Mouse (Mus musculus) myocyte (in vitro differentiated cells): Measurements from ENCODE around the gene Bglap3. TPM values are rescaled to one million over a fixed set of nuclear protein-coding genes. Genes with fewer than 3 reads are reported as not detected.
"Not testable (repeated sequence)": the region's sequence is repeated elsewhere in the genome, so short reads cannot be mapped to it uniquely, and the experiment has no call there.

ENCODE experiments used
- H3K27me3 ChIP-seq: one replicate; pipeline ENCODE4 v1.6.1; 2011; ENCODE audit not compliant: control insufficient read depth, insufficient read depth, insufficient read length
- H3K36me3 ChIP-seq: one replicate; pipeline ENCODE4 v1.6.1; 2011; ENCODE audit not compliant: control insufficient read depth, insufficient read depth
- H3K4me2 ChIP-seq: one replicate; pipeline ENCODE4 v1.6.1; 2011; ENCODE audit warnings: low read depth, control low read depth
- H3K4me3 ChIP-seq: one replicate; pipeline ENCODE4 v1.5.1; 2011; ENCODE audit warnings: mild to moderate bottlenecking, control low read depth, moderate library complexity
- H3K79me2 ChIP-seq: one replicate; pipeline ENCODE4 v1.6.1; 2011; ENCODE audit not compliant: control insufficient read depth, insufficient read depth
- H3ac ChIP-seq: one replicate; pipeline ENCODE4 v1.6.1; 2011; ENCODE audit not compliant: control insufficient read depth, insufficient read length
- CEBPB ChIP-seq: IDR thresholded peaks from 2 replicates; pipeline ENCODE4 v1.6.1; 2011; ENCODE audit warnings: mild to moderate bottlenecking, moderate library complexity; ENCODE audit not compliant: poor library complexity, insufficient read depth, severe bottlenecking
- E2F4 ChIP-seq: IDR thresholded peaks from one replicate; pipeline ENCODE4 v1.6.1; 2011; ENCODE audit warnings: mild to moderate bottlenecking, control low read depth, moderate library complexity; ENCODE audit not compliant: insufficient read depth
- MAX ChIP-seq: IDR thresholded peaks from one replicate; pipeline ENCODE4 v1.6.1; 2011; ENCODE audit warnings: low read depth, mild to moderate bottlenecking, control low read depth
- MYOD1 ChIP-seq, 3 experiments: IDR thresholded peaks; one replicate each; pipeline ENCODE4 v1.6.1; 2011; ENCODE audit warnings: control low read depth in 2 of 3, low read depth in 2 of 3, mild to moderate bottlenecking in 2 of 3, moderate library complexity in 1 of 3; ENCODE audit not compliant: insufficient read length in 2 of 3, control insufficient read depth in 1 of 3
- MYOG ChIP-seq, 3 experiments: IDR thresholded peaks; one replicate each; pipeline ENCODE4 v1.6.1; 2011; ENCODE audit warnings: control low read depth in 2 of 3, low read depth in 2 of 3, mild to moderate bottlenecking in 2 of 3; ENCODE audit not compliant: insufficient read length in 2 of 3, control insufficient read depth in 1 of 3, insufficient read depth in 1 of 3
- POLR2A ChIP-seq: IDR thresholded peaks from one replicate; pipeline ENCODE4 v1.6.1; 2011; ENCODE audit warnings: low read depth, mild to moderate bottlenecking, control low read depth, moderate library complexity; ENCODE audit not compliant: insufficient read length
- POLR2AphosphoS2 ChIP-seq: IDR thresholded peaks from one replicate; pipeline ENCODE4 v1.6.1; 2011; ENCODE audit warnings: low read depth, control low read depth; ENCODE audit not compliant: insufficient read length
- REST ChIP-seq: IDR thresholded peaks from one replicate; pipeline ENCODE4 v1.6.1; 2011; ENCODE audit warnings: mild to moderate bottlenecking, control low read depth, moderate library complexity; ENCODE audit not compliant: insufficient read depth, insufficient read length
- SRF ChIP-seq: IDR thresholded peaks from one replicate; pipeline ENCODE4 v1.6.1; 2011; ENCODE audit warnings: low read depth; ENCODE audit not compliant: control insufficient read depth, insufficient read length
- TCF12 ChIP-seq: IDR thresholded peaks from one replicate; pipeline ENCODE4 v1.6.1; 2011; ENCODE audit warnings: mild to moderate bottlenecking, control low read depth; ENCODE audit not compliant: poor library complexity, insufficient read depth, severe bottlenecking
- TCF3 ChIP-seq: IDR thresholded peaks from one replicate; pipeline ENCODE4 v1.6.1; 2011; ENCODE audit warnings: low read depth, control low read depth; ENCODE audit not compliant: insufficient read length
- USF1 ChIP-seq: IDR thresholded peaks from one replicate; pipeline ENCODE4 v1.6.1; 2011; ENCODE audit warnings: low read depth, mild to moderate bottlenecking, control low read depth, moderate library complexity
- polyA plus RNA-seq: library from polyadenylated mRNA; unstranded; fragments of >200 nt; fragmentation: generic; extraction: Trizol; gene quantifications from one replicate; pipeline ENCODE4 v1.2.1, GENCODE M21; 2012; ENCODE audit warnings: missing spikeins

The Bglap3 gene
- polyA plus RNA-seq, 1 experiment = 0.95 TPM

GRCm38 (mm10) chr3:88367517-88367916 is 5.0 kb downstream of the Bglap3 start:
- H3K4me2 ChIP-seq, H3K4me3 ChIP-seq, H3ac ChIP-seq, H3K27me3 ChIP-seq, H3K36me3 ChIP-seq, H3K79me2 ChIP-seq: not testable (repeated sequence)

GRCm38 (mm10) chr3:88366830-88367428 is 5.6 kb downstream of the Bglap3 start:
- H3K79me2 ChIP-seq, H3K27me3 ChIP-seq, H3K4me2 ChIP-seq, H3K36me3 ChIP-seq, H3K4me3 ChIP-seq, H3ac ChIP-seq: not testable (repeated sequence)

- Histone ChIP-seq H3K4me2 (no peak overlapping the region), H3K4me3 (no peak overlapping the region), H3K79me2 (no peaks in the 10 kb centered on the region), H3K27me3 (no peaks in the 10 kb centered on the region), H3K36me3 (peaks cover 5% of the 10 kb centered on the region), H3ac (no peak overlapping the region)
- no peak for TF ChIP-seq E2F4
- TF ChIP-seq CEBPB = no peak
- no peak for TF ChIP-seq TCF12
- no peak for TF ChIP-seq POLR2AphosphoS2
- TF ChIP-seq SRF = no peak
- TF ChIP-seq REST = no peak
- no peak for TF ChIP-seq USF1
- TF ChIP-seq TCF3 = no peak
- no peak for TF ChIP-seq POLR2A
- TF ChIP-seq MYOG (IDR thresholded peaks at IDR 0.05; ENCODE audit: control insufficient read depth in 1 of 3, insufficient read depth in 1 of 3, insufficient read length in 2 of 3, low read depth in 2 of 3) = no peak
- no peak for TF ChIP-seq MYOD1 (IDR thresholded peaks at IDR 0.05; ENCODE audit: control insufficient read depth in 1 of 3, insufficient read length in 2 of 3, low read depth in 2 of 3)
- TF ChIP-seq MAX = no peak
Observed at GRCm38 (mm10) chr3:88365705-88366361, 6.7 kb downstream of the Bglap3 start.

- no peaks in the 10 kb centered on the region for H3K27me3 ChIP-seq
- H3K4me2 ChIP-seq = no peak within 1 kb of the TSS
- no peak within 1 kb of the TSS for H3ac ChIP-seq
- TF ChIP-seq POLR2A (no peak), SRF (no peak), USF1 (no peak), MAX (no peak), POLR2AphosphoS2 (no peak), MYOG (IDR thresholded peaks at IDR 0.05; ENCODE audit: control insufficient read depth in 1 of 3, insufficient read depth in 1 of 3, insufficient read length in 2 of 3, low read depth in 2 of 3) (no peak), MYOD1 (IDR thresholded peaks at IDR 0.05; ENCODE audit: control insufficient read depth in 1 of 3, insufficient read length in 2 of 3, low read depth in 2 of 3) (no peak), REST (no peak), TCF12 (no peak), CEBPB (no peak), E2F4 (no peak), TCF3 (no peak)
- no peaks in the 10 kb centered on the region for H3K79me2 ChIP-seq
- H3K36me3 ChIP-seq = peaks cover 5% of the 10 kb centered on the region
- H3K4me3 ChIP-seq = no peak within 1 kb of the TSS
Observed at GRCm38 (mm10) chr3:88364337-88364736, 8.2 kb downstream of the Bglap3 start, which contains the start of gene Paqr6. Gene Paqr6 (plus strand): TSS chr3:88364584.

- H3K4me2 ChIP-seq = no peak overlapping the region
Observed at GRCm38 (mm10) chr3:88363700-88364099, 8.8 kb downstream of the Bglap3 start.

More at GRCm38 (mm10) chr3:88363700-88364099, 8.8 kb downstream of the Bglap3 start:
- no peaks in the 10 kb centered on the region for H3K27me3 ChIP-seq
- H3ac ChIP-seq = no peak overlapping the region
- no peak overlapping the region for H3K4me3 ChIP-seq
- no peaks in the 10 kb centered on the region for H3K79me2 ChIP-seq
- TF ChIP-seq E2F4 (no peak), CEBPB (no peak), USF1 (no peak), TCF3 (no peak), MYOD1 (IDR thresholded peaks at IDR 0.05; ENCODE audit: control insufficient read depth in 1 of 3, insufficient read length in 2 of 3, low read depth in 2 of 3) (no peak), MAX (no peak), REST (no peak), POLR2A (no peak)
- H3K36me3 ChIP-seq = peaks cover 5% of the 10 kb centered on the region
